Mouse (Mus musculus) intestine, embryonic 16.5 days (tissue): Measurements from ENCODE around the gene Mki67. TPM values are rescaled to one million over a fixed set of nuclear protein-coding genes. Genes with fewer than 3 reads are reported as not detected.
"Not testable (repeated sequence)": the region's sequence is repeated elsewhere in the genome, so short reads cannot be mapped to it uniquely, and the experiment has no call there.

Experiments
- ATAC-seq: fragments of 200-750 bp; cut with Nextera tagmentation; 2 replicates; pipeline ENCODE4 v1.8.0; 2017; ENCODE audit warnings: moderate TSS enrichment, moderate library complexity
- H3K27ac ChIP-seq: fragments of 300-500 bp; sonication (generic); 2 replicates; pipeline ENCODE4 v1.5.1; 2014; ENCODE audit warnings: mild to moderate bottlenecking, low read length
- H3K27me3 ChIP-seq: fragments of 300-500 bp; sonication (generic); replicated peaks from 2 replicates; pipeline ENCODE4 v1.6.1; 2014; ENCODE audit warnings: low read length, control low read depth, mixed read lengths; ENCODE audit not compliant: control insufficient read depth, insufficient read depth
- H3K36me3 ChIP-seq: fragments of 300-500 bp; sonication (generic); 2 replicates; pipeline ENCODE4 v1.6.1; 2014; ENCODE audit warnings: low read length, control low read depth; ENCODE audit not compliant: control insufficient read depth, insufficient read depth
- H3K4me1 ChIP-seq: fragments of 300-500 bp; sonication (generic); 2 replicates; pipeline ENCODE4 v1.6.1; 2014; ENCODE audit warnings: low read length, control low read depth, mixed read lengths; ENCODE audit not compliant: control insufficient read depth, insufficient read depth
- H3K4me2 ChIP-seq: fragments of 300-500 bp; sonication (generic); 2 replicates; pipeline ENCODE4 v1.6.1; 2014; ENCODE audit warnings: low read depth, low read length, control low read depth
- H3K4me3 ChIP-seq: fragments of 300-500 bp; sonication (generic); 2 replicates; pipeline ENCODE4 v1.5.1; 2014; ENCODE audit warnings: mild to moderate bottlenecking, low read length
- H3K9ac ChIP-seq: fragments of 300-500 bp; sonication (generic); 2 replicates; pipeline ENCODE4 v1.6.1; 2014; ENCODE audit warnings: low read depth, low read length
- H3K9me3 ChIP-seq: fragments of 300-500 bp; sonication (generic); 2 replicates; pipeline ENCODE4 v1.6.1; 2016; ENCODE audit warnings: low read length, control low read depth; ENCODE audit not compliant: control insufficient read depth
- WGBS: fragments of 180-500 bp; shearing (Covaris S2); extraction: QIAGEN DNeasy Blood & Tissue Kit; methylation state at CpG from one replicate; pipeline ENCODE4 v1.1.7; 2014; 5-methylcytosine and 5-hydroxymethylcytosine counted together
- polyA plus RNA-seq: library from polyadenylated mRNA; unstranded; fragments of >200 nt; fragmentation: Nextera tagmentation; extraction: Ambion mirVana; gene quantifications from 2 replicates; pipeline ENCODE4 v1.2.1, GENCODE M21; 2015

Gene Mki67
- polyA plus RNA-seq, 1 experiment from 2014 or later = 23.2 TPM

DNA sequence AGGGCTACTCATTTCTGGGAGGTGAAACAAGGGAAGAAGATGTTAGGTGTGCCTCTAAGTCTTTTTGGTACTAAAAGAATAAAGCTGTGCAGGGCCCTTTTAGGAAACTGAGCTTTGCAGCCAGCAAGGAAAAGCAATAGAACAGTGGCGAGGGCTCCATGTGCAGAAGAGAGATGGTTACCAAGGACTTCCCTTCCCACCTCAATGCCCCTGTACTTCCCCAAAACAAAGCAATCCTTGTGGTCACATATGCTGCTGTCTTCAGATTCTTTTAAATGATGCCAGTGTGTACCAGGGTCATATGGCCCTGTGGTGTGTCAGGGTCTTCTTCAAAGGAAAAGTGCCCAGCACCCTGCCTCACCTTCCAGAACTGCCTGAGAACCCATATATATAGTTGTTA is 11.1 kb downstream of the Mki67 start:
- Histone ChIP-seq H3K9ac (no peak overlapping the region), H3K27ac (no peak overlapping the region), H3K27me3 (no peaks in the 10 kb centered on the region), H3K4me3 (no peak overlapping the region), H3K9me3 (no peaks in the 10 kb centered on the region), H3K4me1 (no peaks in the 10 kb centered on the region), H3K4me2 (no peak overlapping the region), H3K36me3 (peaks cover 32% of the 10 kb centered on the region; the same call in 1 of the 2 replicates)
- no peak for ATAC-seq
- 90% methylated on average over 1 of the region's 1 CpGs for WGBS

DNA sequence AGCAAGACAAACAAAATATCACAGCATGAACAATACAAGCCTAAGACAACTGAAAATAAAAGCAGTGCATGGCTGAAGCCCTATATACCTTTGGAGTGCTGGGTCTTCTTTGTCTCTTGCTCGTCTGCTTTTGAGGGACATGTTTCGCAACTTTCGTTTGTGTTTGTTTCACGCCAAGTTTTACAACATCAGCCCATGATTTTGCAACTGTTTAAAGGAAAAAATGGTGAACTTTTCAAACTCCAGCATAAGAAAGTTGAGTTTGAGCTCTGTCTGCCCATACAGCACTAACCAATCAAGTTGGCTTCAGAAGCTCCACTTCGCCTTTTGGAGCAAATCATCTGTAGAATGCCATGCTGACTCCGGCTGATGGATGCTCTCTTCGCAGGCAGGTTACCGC is 11.9 kb downstream of the Mki67 start:
- no peak overlapping the region for H3K9ac ChIP-seq
- H3K27ac ChIP-seq = no peak overlapping the region
- H3K9me3 ChIP-seq = no peaks in the 10 kb centered on the region
- no peak overlapping the region for H3K4me2 ChIP-seq
- no peak for ATAC-seq
- H3K36me3 ChIP-seq = peaks cover 32% of the 10 kb centered on the region; the same call in 1 of the 2 replicates
- H3K27me3 ChIP-seq = no peaks in the 10 kb centered on the region
- H3K4me3 ChIP-seq = no peak overlapping the region
- no peaks in the 10 kb centered on the region for H3K4me1 ChIP-seq
- WGBS = 85% methylated on average over 8 of the region's 8 CpGs

- H3K4me1 ChIP-seq = no peaks in the 10 kb centered on the region
- H3K9me3 ChIP-seq = no peaks in the 10 kb centered on the region
- peak; percentile 82 for ATAC-seq
- peaks cover 30% of the 10 kb centered on the region; the same call in 1 of the 2 replicates for H3K36me3 ChIP-seq
- no peak overlapping the region for H3K27ac ChIP-seq
- WGBS = 73% methylated on average over 9 of the region's 9 CpGs
- no peaks in the 10 kb centered on the region for H3K27me3 ChIP-seq
- H3K4me2 ChIP-seq = no peak overlapping the region
- no peak overlapping the region for H3K9ac ChIP-seq
- no peak overlapping the region for H3K4me3 ChIP-seq
These were observed 12.5 kb downstream of the Mki67 start for GRCm38 (mm10) chr7:135703600-135704148.

- 60% methylated on average over 6 of the region's 6 CpGs for WGBS
- ATAC-seq, H3K4me3 ChIP-seq, H3K27ac ChIP-seq, H3K9me3 ChIP-seq, H3K4me2 ChIP-seq, H3K9ac ChIP-seq, H3K27me3 ChIP-seq: not testable (repeated sequence)
- Histone ChIP-seq H3K36me3 (peaks cover 41% of the 10 kb centered on the region), H3K4me1 (peaks cover 11% of the 10 kb centered on the region; the same call in 1 of the 2 replicates)
These were observed 16.8 kb downstream of the Mki67 start for GRCm38 (mm10) chr7:135699351-135699750.

GRCm38 (mm10) chr7:135698362-135698761 is 17.8 kb downstream of the Mki67 start:
- H3K9me3 ChIP-seq = no peaks in the 10 kb centered on the region
- H3K4me2 ChIP-seq = no peak overlapping the region
- peaks cover 43% of the 10 kb centered on the region for H3K36me3 ChIP-seq
- no peak overlapping the region for H3K9ac ChIP-seq
- WGBS = 97% methylated on average over 2 of the region's 2 CpGs
- H3K27me3 ChIP-seq = no peaks in the 10 kb centered on the region
- H3K4me1 ChIP-seq = peaks cover 11% of the 10 kb centered on the region; the same call in 1 of the 2 replicates
- ATAC-seq = no peak
- no peak overlapping the region for H3K4me3 ChIP-seq
- no peak overlapping the region for H3K27ac ChIP-seq

DNA sequence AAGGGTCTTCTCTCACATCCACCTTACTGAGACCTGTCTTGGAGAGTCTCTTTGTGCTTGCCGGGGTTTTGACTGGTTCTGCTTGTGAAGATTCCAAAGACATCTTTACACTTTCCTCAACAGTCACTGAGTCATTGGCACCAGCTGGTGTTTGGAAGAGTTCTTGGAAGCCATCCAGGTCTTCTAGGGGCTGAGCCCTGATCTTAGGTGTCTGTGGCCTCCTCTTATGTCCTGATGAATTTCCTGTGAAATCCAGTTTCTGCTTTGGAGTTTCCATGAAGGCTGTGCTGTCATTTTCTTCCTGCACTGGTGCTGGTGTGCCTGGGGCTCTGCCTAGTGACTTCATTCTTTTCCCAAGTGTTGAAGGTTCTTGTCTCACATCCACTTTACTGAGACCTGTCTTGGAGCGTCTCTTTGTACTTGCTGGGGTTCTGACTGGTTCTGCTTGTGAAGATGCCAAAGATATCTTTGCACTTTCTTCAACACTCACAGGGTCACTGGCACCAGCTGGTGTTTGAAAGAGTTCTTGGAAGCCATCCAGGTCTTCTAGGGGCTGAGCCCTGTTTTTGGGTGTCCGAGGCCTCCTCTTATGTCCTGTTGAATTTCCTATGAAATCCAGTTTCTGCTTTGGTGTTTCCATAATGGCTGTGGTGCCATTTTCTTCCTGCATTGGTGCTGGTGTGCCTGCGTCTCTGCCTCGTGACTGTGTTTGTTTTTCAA is 19.0 kb downstream of the Mki67 start:
- H3K9ac ChIP-seq, H3K4me2 ChIP-seq, H3K4me3 ChIP-seq, H3K9me3 ChIP-seq, H3K27ac ChIP-seq, ATAC-seq, H3K27me3 ChIP-seq: not testable (repeated sequence)
- H3K36me3 ChIP-seq = peaks cover 43% of the 10 kb centered on the region
- H3K4me1 ChIP-seq = peaks cover 11% of the 10 kb centered on the region; the same call in 1 of the 2 replicates
- WGBS = 84% methylated on average over 5 of the region's 5 CpGs

DNA sequence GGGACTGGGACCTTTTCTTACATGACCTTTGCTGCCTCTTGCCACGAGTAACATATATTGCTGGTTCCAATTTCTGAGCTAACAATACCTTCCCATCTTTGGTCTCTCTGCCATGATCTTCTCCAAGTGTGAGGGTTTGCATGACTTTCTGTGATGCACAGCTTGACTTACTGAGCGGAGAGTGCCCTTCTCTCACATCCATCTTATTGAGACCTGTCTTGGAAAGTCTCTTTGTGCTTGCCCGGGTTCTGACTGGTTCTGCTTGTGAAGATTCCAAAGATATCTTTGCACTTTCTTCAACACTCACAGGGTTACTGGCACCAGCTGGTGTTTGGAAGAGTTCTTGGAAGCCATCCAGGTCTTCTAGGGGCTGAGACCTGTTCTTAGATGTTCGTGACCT is 20.0 kb downstream of the Mki67 start:
- Histone ChIP-seq H3K9me3 (no peaks in the 10 kb centered on the region), H3K36me3 (peaks cover 48% of the 10 kb centered on the region), H3K4me3 (no peak overlapping the region), H3K27ac (no peak overlapping the region), H3K4me2 (no peak overlapping the region), H3K9ac (no peak overlapping the region), H3K4me1 (peaks cover 11% of the 10 kb centered on the region; the same call in 1 of the 2 replicates), H3K27me3 (no peaks in the 10 kb centered on the region)
- no peak for ATAC-seq
- WGBS = 75% methylated on average over 4 of the region's 4 CpGs

GRCm38 (mm10) chr7:135694796-135695195 is 21.4 kb downstream of the Mki67 start:
- peaks cover 11% of the 10 kb centered on the region; the same call in 1 of the 2 replicates for H3K4me1 ChIP-seq
- H3K4me3 ChIP-seq = no peak overlapping the region
- H3K36me3 ChIP-seq = peaks cover 43% of the 10 kb centered on the region
- 95% methylated on average over 5 of the region's 5 CpGs for WGBS
- no peak overlapping the region for H3K4me2 ChIP-seq
- H3K27me3 ChIP-seq = no peaks in the 10 kb centered on the region
- H3K27ac ChIP-seq = no peak overlapping the region
- no peak for ATAC-seq
- H3K9ac ChIP-seq = no peak overlapping the region
- H3K9me3 ChIP-seq = no peaks in the 10 kb centered on the region

DNA sequence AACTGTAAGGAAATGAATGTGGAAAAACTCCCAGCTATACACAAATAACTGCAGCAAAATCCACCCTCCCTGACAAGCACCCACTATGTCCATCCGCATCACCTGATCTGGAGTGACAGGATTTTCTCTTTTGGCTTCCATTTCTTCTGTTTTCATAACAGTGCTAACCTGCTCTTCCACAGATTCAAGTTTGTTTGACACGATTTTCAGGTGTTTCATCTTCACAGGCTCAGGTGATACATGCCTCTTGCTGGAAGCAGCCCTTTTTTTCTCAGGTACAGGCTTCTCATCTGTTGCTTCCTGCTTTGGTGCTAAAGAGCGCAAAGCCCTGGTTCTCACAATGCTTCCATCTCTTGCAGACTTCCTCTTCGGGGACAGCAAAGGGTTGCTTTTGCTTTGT is 22.0 kb downstream of the Mki67 start:
- peaks cover 46% of the 10 kb centered on the region for H3K36me3 ChIP-seq
- H3K27me3 ChIP-seq = no peaks in the 10 kb centered on the region
- no peak overlapping the region for H3K4me2 ChIP-seq
- no peak for ATAC-seq
- H3K9me3 ChIP-seq = no peaks in the 10 kb centered on the region
- H3K4me3 ChIP-seq = no peak overlapping the region
- H3K4me1 ChIP-seq = peaks cover 11% of the 10 kb centered on the region; the same call in 1 of the 2 replicates
- H3K27ac ChIP-seq = no peak overlapping the region
- WGBS = 92% methylated on average over 4 of the region's 4 CpGs
- H3K9ac ChIP-seq = no peak overlapping the region
